Mouse (Mus musculus): ENCODE measurements around the gene Tnn. TPM values are rescaled to one million over a fixed set of nuclear protein-coding genes. Genes with fewer than 3 reads are reported as not detected.

Tnn gene
- polyA plus RNA-seq, 1 experiment from 2014 or later, result 0.06 TPM

- Histone ChIP-seq H3K4me1 (ENCODE audit: control insufficient read depth, insufficient read depth, low read length) (peaks cover 6% of the 10 kb centered on the region; the same call in 1 of the 2 replicates), H3K4me2 (ENCODE audit: low read length) (no peak overlapping the region), H3K9me3 (replicated peaks; ENCODE audit: control insufficient read depth, low read length, poor library complexity, severe bottlenecking) (no peaks in the 10 kb centered on the region), H3K9ac (ENCODE audit: low read depth, low read length) (no peak overlapping the region), H3K27ac (ENCODE audit: low read length) (no peak overlapping the region), H3K4me3 (ENCODE audit: low read depth, low read length) (no peak overlapping the region), H3K36me3 (ENCODE audit: control insufficient read depth, insufficient read depth, low read length) (no peaks in the 10 kb centered on the region), H3K27me3 (ENCODE audit: control insufficient read depth, insufficient read depth, low read depth, low read length) (peaks cover 4% of the 10 kb centered on the region; the same call in 1 of the 2 replicates)
- WGBS, result 80% methylated on average over 7 of the region's 7 CpGs
- ATAC-seq, result no peak
Observed at GRCm38 (mm10) chr1:160042351-160042750, 111.0 kb downstream of the Tnn start.

- 94% methylated on average over 7 of the region's 7 CpGs for WGBS
Observed at GRCm38 (mm10) chr1:160041264-160041775, 112.1 kb downstream of the Tnn start.

GRCm38 (mm10) chr1:160039951-160040645 is 113.3 kb downstream of the Tnn start:
- no peaks in the 10 kb centered on the region for H3K9me3 ChIP-seq (replicated peaks; ENCODE audit: control insufficient read depth, low read length, poor library complexity, severe bottlenecking)
- no peak overlapping the region for H3K27ac ChIP-seq (ENCODE audit: low read length)
- no peak overlapping the region for H3K4me3 ChIP-seq (ENCODE audit: low read depth, low read length)
- peaks cover 6% of the 10 kb centered on the region; the same call in 1 of the 2 replicates for H3K4me1 ChIP-seq (ENCODE audit: control insufficient read depth, insufficient read depth, low read length)
- WGBS, result 70% methylated on average over 7 of the region's 7 CpGs
- no peak overlapping the region for H3K9ac ChIP-seq (ENCODE audit: low read depth, low read length)
- H3K27me3 ChIP-seq (ENCODE audit: control insufficient read depth, insufficient read depth, low read depth, low read length), result peaks cover 4% of the 10 kb centered on the region; the same call in 1 of the 2 replicates
- no peak for ATAC-seq
- H3K36me3 ChIP-seq (ENCODE audit: control insufficient read depth, insufficient read depth, low read length), result no peaks in the 10 kb centered on the region
- H3K4me2 ChIP-seq (ENCODE audit: low read length), result no peak overlapping the region

More at GRCm38 (mm10) chr1:160041264-160041775, 112.1 kb downstream of the Tnn start:
- Histone ChIP-seq H3K9ac (ENCODE audit: low read depth, low read length) (no peak overlapping the region), H3K4me2 (ENCODE audit: low read length) (no peak overlapping the region), H3K36me3 (ENCODE audit: control insufficient read depth, insufficient read depth, low read length) (no peaks in the 10 kb centered on the region), H3K4me3 (ENCODE audit: low read depth, low read length) (no peak overlapping the region), H3K4me1 (ENCODE audit: control insufficient read depth, insufficient read depth, low read length) (peaks cover 6% of the 10 kb centered on the region; the same call in 1 of the 2 replicates), H3K27ac (ENCODE audit: low read length) (no peak overlapping the region), H3K9me3 (replicated peaks; ENCODE audit: control insufficient read depth, low read length, poor library complexity, severe bottlenecking) (no peaks in the 10 kb centered on the region), H3K27me3 (ENCODE audit: control insufficient read depth, insufficient read depth, low read depth, low read length) (peaks cover 4% of the 10 kb centered on the region; the same call in 1 of the 2 replicates)
- no peak for ATAC-seq

GRCm38 (mm10) chr1:160036996-160037521 is 116.3 kb downstream of the Tnn start:
- H3K36me3 ChIP-seq (ENCODE audit: control insufficient read depth, insufficient read depth, low read length), result no peaks in the 10 kb centered on the region
- H3K9me3 ChIP-seq (replicated peaks; ENCODE audit: control insufficient read depth, low read length, poor library complexity, severe bottlenecking), result no peaks in the 10 kb centered on the region
- H3K4me3 ChIP-seq (ENCODE audit: low read depth, low read length), result no peak overlapping the region
- 91% methylated on average over 5 of the region's 5 CpGs for WGBS
- no peaks in the 10 kb centered on the region for H3K27me3 ChIP-seq (ENCODE audit: control insufficient read depth, insufficient read depth, low read depth, low read length)
- no peak; the same call in 1 of the 2 replicates for ATAC-seq
- no peak overlapping the region for H3K27ac ChIP-seq (ENCODE audit: low read length)
- H3K9ac ChIP-seq (ENCODE audit: low read depth, low read length), result no peak overlapping the region
- H3K4me2 ChIP-seq (ENCODE audit: low read length), result no peak overlapping the region
- no peaks in the 10 kb centered on the region for H3K4me1 ChIP-seq (ENCODE audit: control insufficient read depth, insufficient read depth, low read length)

- H3K4me2 ChIP-seq (ENCODE audit: low read length), result no peak overlapping the region
- 86% methylated on average over 3 of the region's 3 CpGs for WGBS
- H3K9me3 ChIP-seq (replicated peaks; ENCODE audit: control insufficient read depth, low read length, poor library complexity, severe bottlenecking), result no peaks in the 10 kb centered on the region
- H3K4me3 ChIP-seq (ENCODE audit: low read depth, low read length), result no peak overlapping the region
- no peak overlapping the region for H3K9ac ChIP-seq (ENCODE audit: low read depth, low read length)
- no peaks in the 10 kb centered on the region for H3K36me3 ChIP-seq (ENCODE audit: control insufficient read depth, insufficient read depth, low read length)
- H3K27me3 ChIP-seq (ENCODE audit: control insufficient read depth, insufficient read depth, low read depth, low read length), result no peaks in the 10 kb centered on the region
- ATAC-seq, result no peak
- no peaks in the 10 kb centered on the region for H3K4me1 ChIP-seq (ENCODE audit: control insufficient read depth, insufficient read depth, low read length)
- no peak overlapping the region for H3K27ac ChIP-seq (ENCODE audit: low read length)
Observed at GRCm38 (mm10) chr1:160035561-160035960, 117.8 kb downstream of the Tnn start.

Other genes with a start within 250 kb of the Tnn start
- gene 4930523C07Rik, start 109.2 kb downstream of the Tnn start, polyA plus RNA-seq (2015; fragmentation: Nextera tagmentation; extraction: Ambion mirVana), result 2.7 and 3.1 TPM in 2 replicates
- gene Mrps14, start 41.6 kb upstream of the Tnn start, polyA plus RNA-seq (2015; fragmentation: Nextera tagmentation; extraction: Ambion mirVana), result 124 and 128 TPM in 2 replicates
- gene Cacybp, start 59.3 kb upstream of the Tnn start, polyA plus RNA-seq (2015; fragmentation: Nextera tagmentation; extraction: Ambion mirVana), result 279 and 287 TPM in 2 replicates